ENCODE assay signal across 8 mouse cellular contexts in genomic region chr10:80741634-80742179, GRCm38 (mm10). TPM values are rescaled to one million over a fixed set of nuclear protein-coding genes. Genes with fewer than 3 reads are reported as not detected.
A peak's percentile ranks its signal among the peaks of the same experiment; 100 is the strongest.
DNase-seq lines count a peak whose midpoint lies in the region; ATAC-seq lines count a peak whose summit lies in the region.

No protein-coding gene starts in this region.

- H3K4me1 ChIP-seq in lung, embryonic 15.5 days: peaks cover 29% of the 10 kb centered on the region
- H3K4me1 ChIP-seq in hindbrain, embryonic 10.5 days (replicated peaks): peaks cover 33% of the 10 kb centered on the region

- H3K4me3 ChIP-seq in lung, embryonic 15.5 days: peak overlapping the region; percentile 90
- peak overlapping the region; percentile 98 for H3K4me3 ChIP-seq in hindbrain, embryonic 10.5 days

- H3K4me2 ChIP-seq in lung, embryonic 15.5 days: peak overlapping the region; percentile 88

- peak; percentile 2; the same call in 1 of the 2 replicates for ATAC-seq in lung, embryonic 15.5 days (ENCODE audit: borderline replicate concordance, extremely low read depth, low FRiP score, low TSS enrichment)
- peak; percentile 11; the same call in 1 of the 2 replicates for ATAC-seq in megakaryocyte, adult 5-6 weeks (ENCODE audit: poor library complexity, severe bottlenecking)

- peak overlapping the region; percentile 64 for H3K27ac ChIP-seq in lung, embryonic 15.5 days
- peak overlapping the region; percentile 96 for H3K27ac ChIP-seq in hindbrain, embryonic 10.5 days

- H3K27me3 ChIP-seq in lung, embryonic 15.5 days: no peaks in the 10 kb centered on the region
- H3K27me3 ChIP-seq in hindbrain, embryonic 10.5 days (ENCODE audit: insufficient read depth, poor library complexity, severe bottlenecking): no peaks in the 10 kb centered on the region

- WGBS in lung, embryonic 15.5 days: under 1% methylated on average over 46 of the region's 46 CpGs
- under 1% methylated on average over 46 of the region's 46 CpGs for WGBS in hindbrain, embryonic 10.5 days

- peak overlapping the region; percentile 97 for H3K9ac ChIP-seq in lung, embryonic 15.5 days

- H3K9me3 ChIP-seq in lung, embryonic 15.5 days: no peaks in the 10 kb centered on the region
- H3K9me3 ChIP-seq in hindbrain, embryonic 10.5 days: no peaks in the 10 kb centered on the region

- peak; percentile 24 for DNase-seq in adrenal gland, postnatal 25 days
- no peak for DNase-seq in adrenal gland, adult 18-20 months (ENCODE audit: low spot score in 2 of 2)
- no peak for DNase-seq in lung, postnatal 36 days
- no peak for DNase-seq in hindbrain, embryonic 10.5 days (ENCODE audit: low spot score)
- no peak for DNase-seq in frontal cortex, postnatal 36 days (ENCODE audit: low spot score in 2 of 2)
- DNase-seq in left cerebral cortex, adult 9 months (ENCODE audit: low spot score in 2 of 2): no peak

- H3K36me3 ChIP-seq in lung, embryonic 15.5 days: peaks cover 1% of the 10 kb centered on the region; the same call in 1 of the 2 replicates
- peaks cover 32% of the 10 kb centered on the region for H3K36me3 ChIP-seq in hindbrain, embryonic 10.5 days

RNA-seq across cellular contexts. Expression of gene Ap3d1, which starts 0.4 kb away (rescaled TPM):
- 94.4 and 102 TPM in 2 replicates for total RNA-seq in adrenal gland, postnatal 25 days (2021)
- 100 to 1,000 TPM in 1 of 2 experiments, 10 to 100 TPM in 1; 97.1 to 104 TPM for total RNA-seq in adrenal gland, adult 18-20 months (2021)
- polyA plus RNA-seq in lung, embryonic 15.5 days (2015; fragmentation: Nextera tagmentation; extraction: Ambion mirVana): 68.2 and 72.4 TPM in 2 replicates
- polyA plus RNA-seq in hindbrain, embryonic 10.5 days (2016; fragmentation: Nextera tagmentation; extraction: Ambion mirVana): 59.9 and 65.8 TPM in 2 replicates
- total RNA-seq in megakaryocyte, adult 5-6 weeks (2015): 42.6 and 52.4 TPM in 2 replicates
- 48.6 and 62.0 TPM in 2 replicates for total RNA-seq in megakaryocyte, adult 5-6 weeks (2017)

RNA-seq across cellular contexts. Expression of gene Dot1l, which starts 13.3 kb away (rescaled TPM):
- 97.3 and 102 TPM in 2 replicates for total RNA-seq in adrenal gland, postnatal 25 days (2021)
- 10 to 100 TPM; 61.0 to 66.4 TPM for total RNA-seq in adrenal gland, adult 18-20 months (2021)
- polyA plus RNA-seq in lung, embryonic 15.5 days (2015; fragmentation: Nextera tagmentation; extraction: Ambion mirVana): 15.5 and 18.3 TPM in 2 replicates
- polyA plus RNA-seq in hindbrain, embryonic 10.5 days (2016; fragmentation: Nextera tagmentation; extraction: Ambion mirVana): 20.3 and 22.8 TPM in 2 replicates
- total RNA-seq in megakaryocyte, adult 5-6 weeks (2015): 19.5 and 23.0 TPM in 2 replicates
- 6.9 and 9.8 TPM in 2 replicates for total RNA-seq in megakaryocyte, adult 5-6 weeks (2017)

RNA-seq across cellular contexts. Expression of gene Izumo4, which starts 39.7 kb away (rescaled TPM):
- 21.6 and 37.1 TPM in 2 replicates for total RNA-seq in adrenal gland, postnatal 25 days (2021)
- 10 to 100 TPM; 11.0 to 18.0 TPM for total RNA-seq in adrenal gland, adult 18-20 months (2021)
- polyA plus RNA-seq in lung, embryonic 15.5 days (2015; fragmentation: Nextera tagmentation; extraction: Ambion mirVana): 19.8 and 23.0 TPM in 2 replicates
- polyA plus RNA-seq in hindbrain, embryonic 10.5 days (2016; fragmentation: Nextera tagmentation; extraction: Ambion mirVana): 13.7 and 18.7 TPM in 2 replicates
- 11.3 and 14.2 TPM in 2 replicates for total RNA-seq in megakaryocyte, adult 5-6 weeks (2015)
- 4.4 and 6.6 TPM in 2 replicates for total RNA-seq in megakaryocyte, adult 5-6 weeks (2017)

RNA-seq across cellular contexts. Expression of gene Mob3a, which starts 39.9 kb away (rescaled TPM):
- 15.2 and 18.8 TPM in 2 replicates for total RNA-seq in adrenal gland, postnatal 25 days (2021)
- total RNA-seq in adrenal gland, adult 18-20 months (2021): 10 to 100 TPM; 16.1 to 29.6 TPM
- polyA plus RNA-seq in lung, embryonic 15.5 days (2015; fragmentation: Nextera tagmentation; extraction: Ambion mirVana): 44.5 and 44.7 TPM in 2 replicates
- 68.8 and 77.2 TPM in 2 replicates for polyA plus RNA-seq in hindbrain, embryonic 10.5 days (2016; fragmentation: Nextera tagmentation; extraction: Ambion mirVana)
- 61.8 and 72.0 TPM in 2 replicates for total RNA-seq in megakaryocyte, adult 5-6 weeks (2015)
- 65.0 and 77.3 TPM in 2 replicates for total RNA-seq in megakaryocyte, adult 5-6 weeks (2017)

RNA-seq across cellular contexts. Expression of gene Sf3a2, which starts 56.3 kb away (rescaled TPM):
- 56.7 and 60.1 TPM in 2 replicates for total RNA-seq in adrenal gland, postnatal 25 days (2021)
- 10 to 100 TPM; 47.8 to 50.5 TPM for total RNA-seq in adrenal gland, adult 18-20 months (2021)
- 60.1 and 64.7 TPM in 2 replicates for polyA plus RNA-seq in lung, embryonic 15.5 days (2015; fragmentation: Nextera tagmentation; extraction: Ambion mirVana)
- 109 and 119 TPM in 2 replicates for polyA plus RNA-seq in hindbrain, embryonic 10.5 days (2016; fragmentation: Nextera tagmentation; extraction: Ambion mirVana)
- 45.8 and 46.6 TPM in 2 replicates for total RNA-seq in megakaryocyte, adult 5-6 weeks (2015)
- 13.1 and 20.4 TPM in 2 replicates for total RNA-seq in megakaryocyte, adult 5-6 weeks (2017)
